Mouse (Mus musculus) liver, embryonic 16.5 days (tissue): ENCODE measurements around the gene Phlda2. TPM values are rescaled to one million over a fixed set of nuclear protein-coding genes. Genes with fewer than 3 reads are reported as not detected.

Experiments used
- ATAC-seq: fragments of 200-750 bp; cut with Nextera tagmentation; 2 replicates; pipeline ENCODE4 v1.8.0; 2017; ENCODE audit warnings: low read depth, mild to moderate bottlenecking, moderate number of reproducible peaks, moderate library complexity
- H3K27ac ChIP-seq: fragments of 300-500 bp; sonication (generic); 2 replicates; pipeline ENCODE4 v1.5.1; 2014; ENCODE audit warnings: mild to moderate bottlenecking, low read length
- H3K27me3 ChIP-seq: fragments of 300-500 bp; sonication (generic); 2 replicates; pipeline ENCODE4 v1.6.1; 2014; ENCODE audit warnings: low read depth, low read length, mixed read lengths; ENCODE audit not compliant: control insufficient read depth, insufficient read depth
- H3K36me3 ChIP-seq: fragments of 300-500 bp; sonication (generic); 2 replicates; pipeline ENCODE4 v1.6.1; 2014; ENCODE audit warnings: mild to moderate bottlenecking; ENCODE audit not compliant: control insufficient read depth, insufficient read depth
- H3K4me1 ChIP-seq: fragments of 300-500 bp; sonication (generic); 2 replicates; pipeline ENCODE4 v1.6.1; 2014; ENCODE audit warnings: low read depth, low read length, mixed read lengths; ENCODE audit not compliant: control insufficient read depth
- H3K4me2 ChIP-seq: fragments of 300-500 bp; sonication (generic); 2 replicates; pipeline ENCODE4 v1.6.1; 2014; ENCODE audit warnings: low read depth, low read length, mixed read lengths
- H3K4me3 ChIP-seq: fragments of 300-500 bp; sonication (generic); 2 replicates; pipeline ENCODE4 v1.5.1; 2014; ENCODE audit warnings: low read depth, mild to moderate bottlenecking, low read length
- H3K9ac ChIP-seq: fragments of 300-500 bp; sonication (generic); 2 replicates; pipeline ENCODE4 v1.6.1; 2014; ENCODE audit warnings: low read depth, low read length
- H3K9me3 ChIP-seq: fragments of 300-500 bp; sonication (generic); replicated peaks from 2 replicates; pipeline ENCODE4 v1.6.1; 2016; ENCODE audit warnings: low read length; ENCODE audit not compliant: control insufficient read depth
- WGBS: fragments of 180-500 bp; shearing (Covaris S2); extraction: QIAGEN DNeasy Blood & Tissue Kit; methylation state at CpG from one replicate; pipeline ENCODE4 v1.1.7; 2014; ENCODE audit not compliant: insufficient replicate concordance; 5-methylcytosine and 5-hydroxymethylcytosine counted together
- polyA plus RNA-seq: library from polyadenylated mRNA; unstranded; fragments of >200 nt; fragmentation: Nextera tagmentation; extraction: Ambion mirVana; gene quantifications from 2 replicates; pipeline ENCODE4 v1.2.1, GENCODE M21; 2015

Gene Phlda2
- polyA plus RNA-seq, 1 experiment from 2014 or later: 25.9 TPM

GRCm38 (mm10) chr7:143536251-143536650, 33.3 kb upstream of the Phlda2 start:
- no peak for ATAC-seq
- 74% methylated on average over 3 of the region's 3 CpGs for WGBS
- H3K36me3 ChIP-seq: peaks cover 46% of the 10 kb centered on the region
- no peak overlapping the region for H3K4me3 ChIP-seq
- H3K4me1 ChIP-seq: peaks cover 24% of the 10 kb centered on the region
- H3K27me3 ChIP-seq: no peaks in the 10 kb centered on the region
- H3K9me3 ChIP-seq: no peaks in the 10 kb centered on the region
- no peak overlapping the region for H3K4me2 ChIP-seq
- H3K9ac ChIP-seq: no peak overlapping the region
- no peak overlapping the region for H3K27ac ChIP-seq

- peak overlapping the region; percentile 21; the same call in 1 of the 2 replicates for H3K4me2 ChIP-seq
- H3K36me3 ChIP-seq: peaks cover 61% of the 10 kb centered on the region
- peak overlapping the region; percentile 70 for H3K27ac ChIP-seq
- no peaks in the 10 kb centered on the region for H3K9me3 ChIP-seq
- WGBS: 26% methylated on average over 2 of the region's 2 CpGs
- H3K27me3 ChIP-seq: no peaks in the 10 kb centered on the region
- peaks cover 20% of the 10 kb centered on the region for H3K4me1 ChIP-seq
- no peak overlapping the region; the same call in 1 of the 2 replicates for H3K9ac ChIP-seq
- H3K4me3 ChIP-seq: no peak overlapping the region
- peak; percentile 96 for ATAC-seq
These were observed 30.3 kb upstream of the Phlda2 start for GRCm38 (mm10) chr7:143533284-143533683.

- no peak overlapping the region for H3K4me3 ChIP-seq
- H3K36me3 ChIP-seq: peaks cover 62% of the 10 kb centered on the region
- 93% methylated on average over 1 of the region's 1 CpGs for WGBS
- H3K27ac ChIP-seq: no peak overlapping the region
- H3K4me1 ChIP-seq: peaks cover 14% of the 10 kb centered on the region
- no peak overlapping the region for H3K4me2 ChIP-seq
- ATAC-seq: no peak
- no peaks in the 10 kb centered on the region for H3K27me3 ChIP-seq
- H3K9ac ChIP-seq: no peak overlapping the region
- H3K9me3 ChIP-seq: no peaks in the 10 kb centered on the region
These were observed 29.5 kb upstream of the Phlda2 start for GRCm38 (mm10) chr7:143532410-143532809.

GRCm38 (mm10) chr7:143519333-143519732, 16.4 kb upstream of the Phlda2 start:
- Histone ChIP-seq H3K36me3 (peaks cover 67% of the 10 kb centered on the region), H3K9ac (no peak overlapping the region), H3K4me2 (no peak overlapping the region), H3K4me1 (no peaks in the 10 kb centered on the region), H3K27me3 (no peaks in the 10 kb centered on the region), H3K4me3 (no peak overlapping the region), H3K27ac (no peak overlapping the region), H3K9me3 (no peaks in the 10 kb centered on the region)
- 67% methylated on average over 4 of the region's 4 CpGs for WGBS
- ATAC-seq: peak; percentile 51; the same call in 1 of the 2 replicates

GRCm38 (mm10) chr7:143514416-143514768, 11.4 kb upstream of the Phlda2 start:
- H3K36me3 ChIP-seq: peaks cover 41% of the 10 kb centered on the region
- no peak overlapping the region for H3K4me2 ChIP-seq
- WGBS: 87% methylated on average over 4 of the region's 4 CpGs
- no peak overlapping the region for H3K4me3 ChIP-seq
- no peak for ATAC-seq
- H3K9me3 ChIP-seq: no peaks in the 10 kb centered on the region
- no peaks in the 10 kb centered on the region for H3K4me1 ChIP-seq
- no peak overlapping the region for H3K9ac ChIP-seq
- H3K27ac ChIP-seq: no peak overlapping the region
- H3K27me3 ChIP-seq: no peaks in the 10 kb centered on the region

- Histone ChIP-seq H3K27me3 (no peaks in the 10 kb centered on the region), H3K27ac (no peak overlapping the region), H3K4me3 (no peak overlapping the region), H3K9me3 (no peaks in the 10 kb centered on the region), H3K4me1 (no peaks in the 10 kb centered on the region), H3K4me2 (no peak overlapping the region), H3K36me3 (peaks cover 37% of the 10 kb centered on the region), H3K9ac (no peak overlapping the region)
- no peak for ATAC-seq
- WGBS: 64% methylated on average over 10 of the region's 10 CpGs
These were observed 10.9 kb upstream of the Phlda2 start for GRCm38 (mm10) chr7:143513763-143514415.

- no peaks in the 10 kb centered on the region; the same call in 1 of the 2 replicates for H3K4me1 ChIP-seq
- H3K27me3 ChIP-seq: no peaks in the 10 kb centered on the region
- no peak overlapping the region for H3K9ac ChIP-seq
- H3K4me2 ChIP-seq: no peak overlapping the region
- H3K36me3 ChIP-seq: peaks cover 21% of the 10 kb centered on the region
- ATAC-seq: no peak
- H3K27ac ChIP-seq: no peak overlapping the region
- H3K4me3 ChIP-seq: no peak overlapping the region
- no peaks in the 10 kb centered on the region for H3K9me3 ChIP-seq
These were observed 8.4 kb upstream of the Phlda2 start for GRCm38 (mm10) chr7:143511335-143511712.

GRCm38 (mm10) chr7:143510593-143511334, 7.8 kb upstream of the Phlda2 start:
- no peak for ATAC-seq
- Histone ChIP-seq H3K27me3 (no peaks in the 10 kb centered on the region), H3K4me1 (no peaks in the 10 kb centered on the region; the same call in 1 of the 2 replicates), H3K4me3 (no peak overlapping the region), H3K9ac (no peak overlapping the region), H3K36me3 (peaks cover 17% of the 10 kb centered on the region), H3K27ac (no peak overlapping the region), H3K9me3 (no peaks in the 10 kb centered on the region), H3K4me2 (no peak overlapping the region)
- WGBS: 77% methylated on average over 3 of the region's 3 CpGs

GRCm38 (mm10) chr7:143509566-143509965, 6.6 kb upstream of the Phlda2 start:
- no peaks in the 10 kb centered on the region; the same call in 1 of the 2 replicates for H3K4me1 ChIP-seq
- WGBS: 65% methylated on average over 1 of the region's 1 CpGs
- H3K4me2 ChIP-seq: no peak overlapping the region
- ATAC-seq: no peak
- no peak overlapping the region for H3K4me3 ChIP-seq
- H3K9ac ChIP-seq: no peak overlapping the region
- peaks cover 5% of the 10 kb centered on the region for H3K36me3 ChIP-seq
- H3K27me3 ChIP-seq: peaks cover 7% of the 10 kb centered on the region
- no peak overlapping the region for H3K27ac ChIP-seq
- H3K9me3 ChIP-seq: no peaks in the 10 kb centered on the region
